Mouse (Mus musculus): ENCODE data around the gene Farsa.

GRCm38 (mm10) chr8:84874339-84874738 is 17.6 kb downstream of the Farsa start:
- TF ChIP-seq CTCF (IDR thresholded peaks at IDR 0.05; ENCODE audit: control insufficient read depth, insufficient read depth, insufficient read length) (no peak), FOSL1 (IDR thresholded peaks at IDR 0.05; ENCODE audit: insufficient read depth, low read length, poor library complexity, severe bottlenecking) (no peak), USF1 (IDR thresholded peaks at IDR 0.05; ENCODE audit: low read depth) (no peak)
